Mouse (Mus musculus) adrenal gland, postnatal 36 days (tissue): ENCODE results near the gene Snx5. TPM values are rescaled to one million over a fixed set of nuclear protein-coding genes. Genes with fewer than 3 reads are reported as not detected.

Experiments used
- DNase-seq, 2 experiments: peaks; one replicate each; pipeline ENCODE4 v3.0.0; 2021; ENCODE audit warnings: mixed read lengths in 1 of 2
- total RNA-seq, 2 experiments: library from RNA; stranded (reverse); gene quantifications; 2 replicates each; pipeline ENCODE4 v1.2.3; 2021

Gene Snx5
- total RNA-seq, 2 experiments from 2014 or later, result 93.4 to 105 TPM

GRCm38 (mm10) chr2:144228521-144229346, 42.0 kb downstream of the Snx5 start:
- DNase-seq, result no peak

DNA sequence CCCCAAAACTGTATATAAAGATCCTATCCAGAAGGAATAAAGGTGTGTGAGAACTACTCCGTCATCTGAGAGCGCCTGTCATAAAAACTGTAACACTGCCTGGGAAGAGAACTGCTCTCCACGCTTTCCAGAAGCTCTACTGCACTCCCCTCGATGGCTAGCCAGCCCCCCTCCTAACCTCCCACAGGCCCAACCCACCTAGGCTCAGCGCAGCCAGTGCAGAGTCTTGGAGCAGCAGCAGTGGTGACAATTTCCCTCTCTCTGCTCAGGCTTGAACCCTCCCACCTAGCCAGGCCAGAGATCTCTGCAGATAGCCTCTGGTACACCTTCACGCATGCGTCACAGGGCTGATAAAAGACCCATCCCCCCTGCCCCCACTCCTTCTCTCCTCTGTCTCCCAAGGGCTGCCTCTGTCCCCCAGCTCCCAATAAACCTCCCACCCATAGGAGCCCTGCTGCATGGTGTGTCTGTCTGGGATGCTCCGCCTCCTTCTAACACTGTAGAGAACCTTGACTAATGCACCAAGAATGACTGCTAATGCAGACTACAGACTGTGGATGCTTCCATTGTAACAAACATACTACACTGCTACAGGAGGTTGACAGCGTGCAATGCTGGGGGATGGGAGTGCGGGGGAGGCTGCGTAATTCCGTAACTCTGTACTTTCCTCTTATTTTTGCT, 43.7 kb downstream of the Snx5 start:
- no peak for DNase-seq

- DNase-seq, result peak; percentile 30 to 31
Measured at GRCm38 (mm10) chr2:144224351-144224750, 46.4 kb downstream of the Snx5 start.

DNA sequence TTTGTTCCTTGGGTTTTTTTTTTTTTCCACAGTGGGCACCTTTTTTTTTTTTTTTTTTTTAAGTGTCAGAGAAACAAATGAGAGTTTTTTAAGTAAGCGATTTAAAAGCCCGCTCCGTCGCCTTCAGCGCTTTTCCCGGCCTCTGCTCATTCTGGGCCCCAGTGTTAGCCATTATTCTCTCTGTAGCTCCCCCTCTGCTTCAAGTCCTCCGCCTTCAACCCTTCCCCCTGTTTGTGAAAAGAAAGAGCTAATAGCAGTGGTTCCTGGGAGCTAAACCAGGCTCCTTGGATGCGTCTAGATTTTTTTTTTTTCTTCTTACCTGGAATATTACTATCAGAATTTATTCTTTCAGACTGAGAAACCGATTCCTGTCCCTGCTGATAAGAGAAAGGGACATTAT, 55.1 kb downstream of the Snx5 start:
- DNase-seq, result no peak

DNA sequence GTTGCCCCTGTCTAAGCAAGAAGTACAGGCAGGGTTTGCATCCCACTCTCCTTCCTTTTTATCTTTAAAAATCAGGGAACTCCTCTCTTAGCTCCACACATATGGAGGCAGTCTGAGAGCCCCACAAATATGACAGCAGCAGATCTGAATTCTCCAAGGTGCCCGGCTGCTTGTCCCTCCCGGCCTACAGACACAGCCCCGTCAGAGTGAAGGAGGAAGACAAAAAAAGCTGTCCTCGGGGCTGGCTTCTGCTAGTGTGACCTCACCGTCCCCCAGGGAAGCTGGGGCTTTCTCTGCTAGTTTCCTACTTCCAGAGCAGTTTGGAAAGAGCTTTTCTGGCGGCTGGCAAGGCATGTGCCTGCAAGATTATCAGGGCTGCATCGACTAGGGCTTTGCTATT, 55.5 kb downstream of the Snx5 start:
- peak in 1 of 2 experiments; percentile 47 for DNase-seq

DNA sequence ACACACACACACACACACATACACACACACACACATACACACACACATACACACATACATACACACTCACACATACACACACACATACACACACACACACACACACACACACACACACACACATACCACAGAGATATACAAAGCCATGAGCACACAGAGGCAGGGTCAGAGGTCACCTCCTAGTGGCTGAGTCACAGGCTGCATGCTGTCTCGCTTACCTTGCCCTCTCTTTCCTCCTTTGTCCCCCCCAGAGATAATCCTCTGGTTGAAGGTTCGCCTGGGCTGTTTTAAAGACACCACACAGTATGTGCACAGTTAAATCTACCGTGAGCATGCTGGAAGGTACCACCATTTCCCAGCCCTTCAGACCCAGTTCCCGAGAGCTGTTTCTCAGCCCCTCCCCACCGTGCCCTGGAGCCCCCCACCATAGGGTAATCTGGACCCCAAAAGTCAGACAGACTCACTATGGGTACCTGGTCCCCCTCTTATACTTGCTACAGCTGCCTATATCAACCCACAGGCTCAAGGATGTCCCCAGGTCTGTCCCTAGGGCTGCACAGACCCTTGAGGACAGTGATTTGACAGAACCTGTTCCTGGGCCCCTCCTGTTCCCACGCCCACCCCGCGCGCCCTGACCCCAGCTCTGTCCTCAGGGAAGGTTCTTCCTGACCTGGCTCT, 56.1 kb downstream of the Snx5 start:
- DNase-seq, result no peak

DNA sequence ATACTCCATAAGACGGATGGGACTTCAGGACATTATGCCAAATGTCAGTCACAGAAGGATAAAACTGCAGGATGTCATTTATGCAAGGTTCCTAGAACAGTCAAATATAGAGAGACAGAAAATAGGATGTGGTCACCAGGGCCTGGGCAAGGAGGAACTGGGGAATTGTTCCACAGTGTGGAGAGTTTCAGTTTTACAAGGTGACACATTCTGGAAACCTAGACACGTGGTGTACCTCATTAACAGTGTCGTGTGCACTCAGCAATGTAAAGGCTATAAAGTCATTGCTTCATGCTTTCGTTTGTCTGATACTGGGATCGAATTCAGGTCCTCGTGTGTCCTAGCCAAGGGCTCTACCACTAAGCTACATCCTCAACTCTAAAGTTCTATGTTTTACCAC, 56.9 kb downstream of the Snx5 start:
- no peak for DNase-seq

DNA sequence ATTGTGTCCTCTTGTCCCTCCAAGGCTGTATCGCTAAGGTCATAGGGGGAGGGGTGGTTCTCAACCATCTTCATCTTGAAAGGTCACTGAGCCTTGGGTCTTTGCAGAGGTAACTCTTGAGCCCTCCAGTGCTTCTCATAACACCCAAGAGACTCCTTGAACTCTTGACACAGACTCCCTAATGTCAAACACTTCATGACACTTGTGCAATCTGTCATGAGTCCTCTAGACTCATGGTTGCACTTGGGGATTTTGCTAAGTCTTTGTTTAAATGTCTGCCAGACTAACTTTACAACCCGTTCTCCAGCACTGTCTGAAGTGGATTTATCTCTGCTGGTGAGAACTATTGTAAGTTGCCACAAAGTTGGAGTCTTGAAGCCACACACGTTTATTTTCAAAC, 61.3 kb downstream of the Snx5 start:
- no peak for DNase-seq

- peak in 1 of 2 experiments; percentile 29 for DNase-seq
Measured at GRCm38 (mm10) chr2:144207365-144207764, 63.3 kb downstream of the Snx5 start.

DNA sequence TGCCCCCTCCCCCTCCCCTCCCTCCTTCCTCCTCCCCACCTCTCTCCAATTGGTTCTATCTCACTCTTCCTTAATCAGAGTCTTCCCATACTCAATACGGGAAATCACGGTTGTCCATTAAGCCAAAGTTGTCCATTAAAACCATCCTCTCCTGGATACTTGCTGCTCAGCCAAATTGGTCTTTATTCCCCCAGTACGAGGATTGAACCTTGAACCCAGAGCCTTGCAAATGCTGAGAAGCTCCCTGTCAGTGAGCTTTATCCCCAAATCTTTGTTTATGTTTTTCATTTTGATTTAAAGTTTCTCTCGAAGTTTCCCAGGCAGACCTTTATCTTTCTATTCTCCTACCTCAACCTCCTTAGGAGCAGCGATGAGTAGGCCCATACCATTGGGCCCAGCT, 67.7 kb downstream of the Snx5 start:
- DNase-seq, result no peak

- DNase-seq, result peak in 1 of 2 experiments; percentile 20
Measured at GRCm38 (mm10) chr2:144202567-144202966, 68.1 kb downstream of the Snx5 start.

DNA sequence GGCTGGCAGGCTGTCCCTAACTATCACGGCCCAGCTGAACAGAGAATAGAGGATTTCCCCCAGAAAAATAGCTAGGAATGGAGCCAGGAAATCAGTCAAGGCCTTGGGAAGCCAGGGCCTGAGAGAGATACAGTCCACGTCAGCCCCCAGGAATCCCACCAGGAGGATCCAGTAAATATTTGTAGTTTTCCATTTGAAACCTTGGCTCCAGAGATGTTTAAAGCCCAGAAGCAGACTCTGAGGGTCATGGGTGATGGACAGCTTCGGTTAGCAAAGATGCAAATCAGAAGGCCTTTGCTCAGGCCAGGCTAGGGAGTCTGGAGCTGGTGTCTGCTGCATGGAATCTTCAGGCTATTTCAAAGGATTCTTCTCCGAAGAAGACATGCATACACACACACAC, 68.6 kb downstream of the Snx5 start:
- peak; percentile 55 to 74 for DNase-seq

Other genes starting within 250 kb of the Snx5 start
- gene Banf2, start 237.8 kb downstream of the Snx5 start, total RNA-seq, result not detected
- gene Mgme1, start 243 bp downstream of the Snx5 start, total RNA-seq, result 10 to 100 TPM; 20.4 to 21.7 TPM
- gene Ovol2, start 61.2 kb upstream of the Snx5 start, total RNA-seq, result not detected
- gene Kat14, start 98.1 kb upstream of the Snx5 start, total RNA-seq, result 10 to 100 TPM; 21.4 to 29.6 TPM
- gene Pet117, start 98.1 kb upstream of the Snx5 start, total RNA-seq, result 1 to 10 TPM; 3.2 to 6.4 TPM